Mouse (Mus musculus) MEL (cell line): ENCODE measurements at regions not wholly inside any gene's neighbourhood (a gene's known extent, or its start where the extent isn't known, plus 50 kb on each side); places are given as distances from the start of the nearest gene placed in this dataset.

ENCODE experiments used
- DNase-seq: peaks from one replicate; pipeline ENCODE4 v3.0.0; 2011; ENCODE audit warnings: low read depth, low spot score
- H3K27ac ChIP-seq: 2 replicates; pipeline ENCODE4 v1.5.1; 2012; ENCODE audit warnings: low read depth, mild to moderate bottlenecking, control low read depth, low read length, moderate library complexity; ENCODE audit not compliant: control insufficient read depth
- H3K27me3 ChIP-seq, 2 experiments: fragments of 150-350 bp in 1 of 2; sonication (generic) in 1 of 2; 2 replicates each; pipeline ENCODE4 v1.6.1; 2012; ENCODE audit warnings: low read length in 2 of 2, mild to moderate bottlenecking in 2 of 2, improper control_type of control experiment in 1 of 2, moderate library complexity in 1 of 2; ENCODE audit not compliant: insufficient read depth in 2 of 2, control insufficient read depth in 1 of 2
- H3K36me3 ChIP-seq, 2 experiments: 2 replicates each; pipeline ENCODE4 v1.6.1; 2012 to 2014; ENCODE audit warnings: low read length in 2 of 2, improper control_type of control experiment in 1 of 2, inconsistent platforms in 1 of 2, mild to moderate bottlenecking in 1 of 2; ENCODE audit not compliant: insufficient read depth in 2 of 2, control insufficient read depth in 1 of 2
- H3K4me1 ChIP-seq, 2 experiments: fragments of 150-350 bp in 1 of 2; sonication (generic) in 1 of 2; 2 replicates each; pipeline ENCODE4 v1.6.1; 2012; ENCODE audit warnings: low read length in 2 of 2, improper control_type of control experiment in 1 of 2, mild to moderate bottlenecking in 1 of 2; ENCODE audit not compliant: insufficient read depth in 2 of 2, control insufficient read depth in 1 of 2
- H3K4me3 ChIP-seq, 2 experiments: fragments of 150-350 bp in 1 of 2; sonication (generic) in 1 of 2; 2 replicates each; pipeline ENCODE4 v1.5.1; 2012; ENCODE audit warnings: low read depth in 2 of 2, low read length in 2 of 2, mild to moderate bottlenecking in 2 of 2, moderate library complexity in 2 of 2, control low read depth in 1 of 2, improper control_type of control experiment in 1 of 2; ENCODE audit not compliant: control insufficient read depth in 1 of 2, insufficient read depth in 1 of 2
- H3K79me2 ChIP-seq: 2 replicates; pipeline ENCODE4 v1.6.1; 2012; ENCODE audit warnings: mild to moderate bottlenecking, low read length, moderate library complexity; ENCODE audit not compliant: control insufficient read depth, poor library complexity, insufficient read depth
- H3K9ac ChIP-seq: 2 replicates; pipeline ENCODE4 v1.6.1; 2012; ENCODE audit warnings: low read depth, mild to moderate bottlenecking, control low read depth, low read length, moderate library complexity; ENCODE audit not compliant: control insufficient read depth, poor library complexity, severe bottlenecking
- H3K9me3 ChIP-seq: fragments of 150-350 bp; sonication (generic); replicated peaks from 2 replicates; pipeline ENCODE4 v1.6.1; 2012; ENCODE audit warnings: mild to moderate bottlenecking, low read length, improper control_type of control experiment, moderate library complexity; ENCODE audit not compliant: insufficient read depth
- CHD1 ChIP-seq: IDR thresholded peaks from 2 replicates; pipeline ENCODE4 v1.6.1; 2012; ENCODE audit warnings: low read depth, mild to moderate bottlenecking, inconsistent platforms, low read length, improper control_type of control experiment
- CHD2 ChIP-seq: IDR thresholded peaks from 2 replicates; pipeline ENCODE4 v1.6.1; 2011; ENCODE audit warnings: low read length, improper control_type of control experiment
- CTCF ChIP-seq, 3 experiments: IDR thresholded peaks in 2 of 3; conservative IDR thresholded peaks in 1 of 3; 2 replicates each; pipeline ENCODE4 v1.5.1; 2011 to 2012; ENCODE audit warnings: low read length in 3 of 3, low read depth in 2 of 3, mild to moderate bottlenecking in 2 of 3, improper control_type of control experiment in 1 of 3, inconsistent platforms in 1 of 3, mixed read lengths in 1 of 3, moderate library complexity in 1 of 3; ENCODE audit not compliant: control insufficient read depth in 1 of 3, insufficient read depth in 1 of 3, poor library complexity in 1 of 3, severe bottlenecking in 1 of 3
- ELF1 ChIP-seq: IDR thresholded peaks from 2 replicates; pipeline ENCODE4 v1.6.1; 2014; ENCODE audit warnings: low read depth, mild to moderate bottlenecking, inconsistent platforms, low read length, improper control_type of control experiment, moderate library complexity
- EP300 ChIP-seq, 2 experiments: IDR thresholded peaks; 2 replicates each; pipeline ENCODE4 v1.6.1; 2011; ENCODE audit warnings: improper control_type of control experiment in 2 of 2, low read length in 2 of 2, low read depth in 1 of 2, mild to moderate bottlenecking in 1 of 2
- ETS1 ChIP-seq: IDR thresholded peaks from 2 replicates; pipeline ENCODE4 v1.6.1; 2012; ENCODE audit warnings: low read depth, mild to moderate bottlenecking, inconsistent platforms, low read length, improper control_type of control experiment, moderate library complexity
- GABPA ChIP-seq: IDR thresholded peaks from 2 replicates; pipeline ENCODE4 v1.6.1; 2012; ENCODE audit warnings: low read depth, mild to moderate bottlenecking, inconsistent platforms, low read length, improper control_type of control experiment, moderate library complexity
- GATA1 ChIP-seq: IDR thresholded peaks from 2 replicates; pipeline ENCODE4 v1.6.1; 2011; ENCODE audit warnings: low read depth, low read length, improper control_type of control experiment
- JUND ChIP-seq: IDR thresholded peaks from 2 replicates; pipeline ENCODE4 v1.6.1; 2011; ENCODE audit warnings: low read depth, mild to moderate bottlenecking, improper control_type of control experiment, low read length
- KAT2A ChIP-seq: conservative IDR thresholded peaks from 2 replicates; pipeline ENCODE4 v1.6.1; 2012; ENCODE audit warnings: low read depth, low read length, improper control_type of control experiment, inconsistent platforms
- MAFK ChIP-seq: IDR thresholded peaks from 2 replicates; pipeline ENCODE4 v1.6.1; 2011; ENCODE audit warnings: low read depth, mild to moderate bottlenecking, low read length, improper control_type of control experiment, borderline replicate concordance
- MAX ChIP-seq: IDR thresholded peaks from 2 replicates; pipeline ENCODE4 v1.6.1; 2011; ENCODE audit warnings: low read length, improper control_type of control experiment
- MEF2A ChIP-seq: IDR thresholded peaks from 2 replicates; pipeline ENCODE4 v1.6.1; 2014; ENCODE audit warnings: low read depth, mild to moderate bottlenecking, inconsistent platforms, low read length, improper control_type of control experiment; ENCODE audit not compliant: poor library complexity, insufficient replicate concordance, severe bottlenecking; ENCODE audit errors: extremely low read depth
- MXI1 ChIP-seq: IDR thresholded peaks from 2 replicates; pipeline ENCODE4 v1.6.1; 2011; ENCODE audit warnings: mild to moderate bottlenecking, low read depth, low read length, improper control_type of control experiment
- MYB ChIP-seq: IDR thresholded peaks from 2 replicates; pipeline ENCODE4 v1.6.1; 2011; ENCODE audit warnings: mild to moderate bottlenecking, low read depth, low read length, improper control_type of control experiment
- NELFE ChIP-seq: IDR thresholded peaks from 2 replicates; pipeline ENCODE4 v1.6.1; 2011; ENCODE audit warnings: low read depth, low read length, improper control_type of control experiment
- NRF1 ChIP-seq: IDR thresholded peaks from 2 replicates; pipeline ENCODE4 v1.6.1; 2014; ENCODE audit warnings: low read depth, mild to moderate bottlenecking, inconsistent platforms, low read length, improper control_type of control experiment, moderate library complexity; ENCODE audit not compliant: poor library complexity, insufficient read depth, severe bottlenecking
- POLR2A ChIP-seq, 2 experiments: IDR thresholded peaks; 2 replicates each; pipeline ENCODE4 v1.6.1; 2011 to 2012; ENCODE audit warnings: low read length in 2 of 2, mild to moderate bottlenecking in 2 of 2, control low read depth in 1 of 2, improper control_type of control experiment in 1 of 2, low read depth in 1 of 2, moderate library complexity in 1 of 2; ENCODE audit not compliant: control insufficient read depth in 1 of 2, insufficient read depth in 1 of 2, poor library complexity in 1 of 2
- POLR2AphosphoS2 ChIP-seq: IDR thresholded peaks from 2 replicates; pipeline ENCODE4 v1.6.1; 2011; ENCODE audit warnings: low read length, improper control_type of control experiment
- RAD21 ChIP-seq: IDR thresholded peaks from 2 replicates; pipeline ENCODE4 v1.6.1; 2011; ENCODE audit warnings: mild to moderate bottlenecking, low read depth, low read length, improper control_type of control experiment
- RCOR1 ChIP-seq: IDR thresholded peaks from 2 replicates; pipeline ENCODE4 v1.6.1; 2012; ENCODE audit warnings: low read depth, mild to moderate bottlenecking, inconsistent platforms, low read length, improper control_type of control experiment
- SIN3A ChIP-seq: IDR thresholded peaks from 2 replicates; pipeline ENCODE4 v1.6.1; 2012; ENCODE audit warnings: low read length, improper control_type of control experiment, inconsistent platforms
- TAL1 ChIP-seq: IDR thresholded peaks from 2 replicates; pipeline ENCODE4 v1.6.1; 2012; ENCODE audit warnings: mild to moderate bottlenecking, inconsistent platforms, low read length, moderate library complexity, mixed read lengths
- TBP ChIP-seq: IDR thresholded peaks from 2 replicates; pipeline ENCODE4 v1.8.0; 2011; ENCODE audit warnings: low read depth, low read length, improper control_type of control experiment
- TCF12 ChIP-seq: IDR thresholded peaks from 2 replicates; pipeline ENCODE4 v1.6.1; 2014; ENCODE audit warnings: low read depth, mild to moderate bottlenecking, inconsistent platforms, low read length, improper control_type of control experiment, moderate library complexity
- UBTF ChIP-seq: IDR thresholded peaks from 2 replicates; pipeline ENCODE4 v1.6.1; 2012; ENCODE audit warnings: low read depth, mild to moderate bottlenecking, inconsistent platforms, low read length, improper control_type of control experiment, moderate library complexity, borderline replicate concordance; ENCODE audit not compliant: insufficient read depth
- USF1 ChIP-seq: IDR thresholded peaks from 2 replicates; pipeline ENCODE4 v1.6.1; 2014; ENCODE audit warnings: low read depth, mild to moderate bottlenecking, inconsistent platforms, low read length, improper control_type of control experiment, moderate library complexity
- USF2 ChIP-seq, 2 experiments: IDR thresholded peaks; 2 replicates each; pipeline ENCODE4 v1.6.1; 2011 to 2012; ENCODE audit warnings: improper control_type of control experiment in 2 of 2, low read length in 2 of 2, borderline replicate concordance in 1 of 2, inconsistent platforms in 1 of 2, low read depth in 1 of 2, mild to moderate bottlenecking in 1 of 2; ENCODE audit not compliant: insufficient read depth in 1 of 2
- ZC3H11A ChIP-seq: IDR thresholded peaks from 2 replicates; pipeline ENCODE4 v1.6.1; 2012; ENCODE audit warnings: low read depth, mild to moderate bottlenecking, inconsistent platforms, low read length, improper control_type of control experiment
- ZNF384 ChIP-seq: IDR thresholded peaks from 2 replicates; pipeline ENCODE4 v1.6.1; 2012; ENCODE audit warnings: low read depth, mild to moderate bottlenecking, inconsistent platforms, low read length, improper control_type of control experiment

DNA sequence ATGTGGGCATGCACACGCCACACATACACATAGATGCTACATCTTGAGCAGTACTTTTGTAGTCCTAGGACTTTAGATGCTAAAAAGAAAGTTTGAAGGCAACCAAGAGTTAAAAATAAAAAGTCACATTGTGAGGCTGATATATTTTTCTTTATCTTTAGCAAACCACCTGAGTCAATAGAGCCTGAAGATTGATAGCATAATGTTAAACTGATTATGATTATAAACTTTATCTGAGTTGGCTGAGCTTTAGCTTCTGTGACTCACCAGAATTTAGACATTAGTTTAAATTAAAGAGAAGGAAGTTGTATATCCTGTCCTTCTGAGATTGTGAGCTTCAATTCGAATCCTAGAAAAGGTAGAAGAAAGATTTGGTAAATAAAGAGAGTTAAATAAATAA, 289.5 kb upstream of the Dmac1 start:
- no peak overlapping the region for H3K9ac ChIP-seq
- TF ChIP-seq ELF1 (no peak), GABPA (no peak), TCF12 (no peak), MXI1 (no peak), TBP (no peak), USF1 (no peak), JUND (no peak), KAT2A (no peak), MEF2A (no peak), MYB (no peak), EP300 (IDR thresholded peaks at IDR 0.05; ENCODE audit: low read depth in 1 of 2, low read length in 2 of 2) (no peak), POLR2AphosphoS2 (no peak), ZNF384 (no peak), CHD2 (no peak), CHD1 (no peak), MAX (no peak), POLR2A (IDR thresholded peaks at IDR 0.05; ENCODE audit: control insufficient read depth in 1 of 2, insufficient read depth in 1 of 2, low read depth in 1 of 2, low read length in 2 of 2, poor library complexity in 1 of 2) (no peak), GATA1 (no peak), UBTF (no peak)
- H3K36me3 ChIP-seq: no peaks in the 10 kb centered on the region
- no peak overlapping the region for H3K4me3 ChIP-seq
- no peaks in the 10 kb centered on the region for H3K9me3 ChIP-seq
- no peak overlapping the region for H3K27ac ChIP-seq
- no peaks in the 10 kb centered on the region for H3K27me3 ChIP-seq
- no peak for DNase-seq
- no peaks in the 10 kb centered on the region for H3K4me1 ChIP-seq
- H3K79me2 ChIP-seq: no peaks in the 10 kb centered on the region

GRCm38 (mm10) chr4:75562480-75562879, 284.4 kb upstream of the Dmac1 start:
- no peaks in the 10 kb centered on the region for H3K27me3 ChIP-seq
- no peaks in the 10 kb centered on the region for H3K36me3 ChIP-seq
- no peak overlapping the region for H3K4me3 ChIP-seq
- TF ChIP-seq ETS1 (no peak), CTCF (IDR thresholded peaks at IDR 0.05 in 2 of 3, conservative IDR thresholded peaks at IDR 0.05 in 1 of 3; ENCODE audit: control insufficient read depth in 1 of 3, insufficient read depth in 1 of 3, low read depth in 2 of 3, low read length in 3 of 3, poor library complexity in 1 of 3, severe bottlenecking in 1 of 3) (no peak), TAL1 (no peak), TCF12 (no peak), SIN3A (no peak), UBTF (no peak), USF2 (IDR thresholded peaks at IDR 0.05; ENCODE audit: borderline replicate concordance in 1 of 2, insufficient read depth in 1 of 2, low read depth in 1 of 2, low read length in 2 of 2) (no peak), MEF2A (no peak), TBP (no peak), MAX (no peak), NELFE (no peak), JUND (no peak), ZC3H11A (no peak), RAD21 (no peak), RCOR1 (no peak), EP300 (IDR thresholded peaks at IDR 0.05; ENCODE audit: low read depth in 1 of 2, low read length in 2 of 2) (no peak), NRF1 (no peak), MXI1 (no peak), MAFK (no peak)
- no peaks in the 10 kb centered on the region for H3K9me3 ChIP-seq
- DNase-seq: no peak
- no peak overlapping the region for H3K27ac ChIP-seq
- H3K79me2 ChIP-seq: no peaks in the 10 kb centered on the region
- no peak overlapping the region for H3K9ac ChIP-seq
- H3K4me1 ChIP-seq: no peaks in the 10 kb centered on the region
